Mouse (Mus musculus) forebrain, embryonic 13.5 days (tissue): ENCODE measurements around the gene March10. TPM values are rescaled to one million over a fixed set of nuclear protein-coding genes. Genes with fewer than 3 reads are reported as not detected.

Experiments used
- ATAC-seq: fragments of 200-750 bp; cut with Nextera tagmentation; 2 replicates; pipeline ENCODE4 v1.8.0; 2017
- H3K27ac ChIP-seq: fragments of 300-500 bp; sonication (generic); 2 replicates; pipeline ENCODE4 v1.5.1; 2015; ENCODE audit warnings: inconsistent platforms, mild to moderate bottlenecking, moderate library complexity
- H3K27me3 ChIP-seq: fragments of 300-500 bp; sonication (generic); 2 replicates; pipeline ENCODE4 v1.6.1; 2015; ENCODE audit warnings: mild to moderate bottlenecking, inconsistent platforms
- H3K36me3 ChIP-seq: fragments of 300-500 bp; sonication (generic); 2 replicates; pipeline ENCODE4 v1.6.1; 2015; ENCODE audit warnings: mild to moderate bottlenecking, inconsistent platforms; ENCODE audit not compliant: poor library complexity, severe bottlenecking
- H3K4me1 ChIP-seq: fragments of 300-500 bp; sonication (generic); 2 replicates; pipeline ENCODE4 v1.6.1; 2015; ENCODE audit warnings: inconsistent platforms
- H3K4me2 ChIP-seq: fragments of 300-500 bp; sonication (generic); 2 replicates; pipeline ENCODE4 v1.6.1; 2015; ENCODE audit warnings: inconsistent platforms, mild to moderate bottlenecking, moderate library complexity
- H3K4me3 ChIP-seq: fragments of 300-500 bp; sonication (generic); 2 replicates; pipeline ENCODE4 v1.5.1; 2015; ENCODE audit warnings: mild to moderate bottlenecking, inconsistent platforms
- H3K9ac ChIP-seq: fragments of 300-500 bp; sonication (generic); 2 replicates; pipeline ENCODE4 v1.6.1; 2015; ENCODE audit warnings: mild to moderate bottlenecking, inconsistent platforms
- H3K9me3 ChIP-seq: fragments of 300-500 bp; sonication (generic); replicated peaks from 2 replicates; pipeline ENCODE4 v1.6.1; 2016; ENCODE audit warnings: inconsistent platforms
- WGBS: fragments of 180-500 bp; shearing (Covaris S2); methylation state at CpG from one replicate; pipeline ENCODE4 v1.1.7; 2015; 5-methylcytosine and 5-hydroxymethylcytosine counted together
- polyA plus RNA-seq: library from polyadenylated mRNA; unstranded; fragments of >200 nt; fragmentation: Nextera tagmentation; extraction: Ambion mirVana; gene quantifications from 2 replicates; pipeline ENCODE4 v1.2.1, GENCODE M21; 2015

March10 gene
- polyA plus RNA-seq, 1 experiment from 2014 or later, result not detected

DNA sequence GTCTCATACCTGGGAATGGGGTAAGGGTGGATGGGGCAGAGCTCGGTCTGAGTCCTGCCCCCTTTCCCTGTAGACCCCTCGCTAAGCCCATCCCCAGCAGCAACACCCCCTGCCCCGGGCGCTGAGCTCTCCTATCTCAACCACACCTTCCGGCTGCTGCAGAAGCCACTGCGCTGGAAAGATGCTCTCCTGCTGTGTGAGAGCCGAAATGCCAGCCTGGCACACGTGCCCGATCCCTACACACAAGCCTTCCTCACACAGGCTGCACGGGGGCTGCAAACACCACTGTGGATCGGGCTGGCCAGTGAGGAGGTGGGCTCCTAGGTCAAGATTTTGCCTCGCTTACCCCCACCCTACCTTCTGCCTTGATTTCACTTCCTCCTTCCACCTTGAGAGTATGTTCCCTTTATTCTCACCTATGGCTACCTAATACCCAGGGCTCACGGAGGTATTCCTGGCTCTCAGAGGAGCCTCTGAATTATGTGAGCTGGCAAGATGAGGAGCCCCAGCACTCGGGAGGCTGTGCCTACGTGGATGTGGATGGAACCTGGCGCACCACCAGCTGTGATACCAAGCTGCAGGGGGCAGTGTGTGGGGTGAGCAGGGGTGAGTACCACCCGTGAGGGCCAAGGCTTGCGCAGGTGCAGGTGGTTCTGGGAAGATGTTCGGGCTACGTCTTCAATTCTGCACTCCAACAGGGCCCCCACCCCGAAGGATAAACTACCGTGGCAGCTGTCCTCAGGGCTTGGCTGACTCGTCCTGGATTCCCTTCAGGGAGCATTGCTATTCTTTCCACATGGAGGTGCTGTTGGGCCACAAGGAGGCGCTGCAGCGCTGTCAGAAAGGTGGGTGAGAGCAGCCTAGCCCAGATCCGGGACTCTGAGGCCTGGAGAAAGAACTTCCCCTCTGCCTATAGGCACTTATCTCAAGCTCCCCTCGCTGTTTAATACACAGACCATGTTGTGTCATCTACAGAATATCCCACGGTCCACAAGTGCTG, 109.1 kb downstream of the March10 start:
- H3K36me3 ChIP-seq, result peaks cover 7% of the 10 kb centered on the region
- no peaks in the 10 kb centered on the region for H3K9me3 ChIP-seq
- 63% methylated on average over 28 of the region's 28 CpGs for whole genome bisulfite sequencing
- H3K4me1 ChIP-seq, result no peaks in the 10 kb centered on the region
- H3K27me3 ChIP-seq, result no peaks in the 10 kb centered on the region
- ATAC-seq, result peak; percentile 86
- no peak overlapping the region for H3K4me3 ChIP-seq
- H3K4me2 ChIP-seq, result no peak overlapping the region
- H3K27ac ChIP-seq, result no peak overlapping the region
- no peak overlapping the region for H3K9ac ChIP-seq

DNA sequence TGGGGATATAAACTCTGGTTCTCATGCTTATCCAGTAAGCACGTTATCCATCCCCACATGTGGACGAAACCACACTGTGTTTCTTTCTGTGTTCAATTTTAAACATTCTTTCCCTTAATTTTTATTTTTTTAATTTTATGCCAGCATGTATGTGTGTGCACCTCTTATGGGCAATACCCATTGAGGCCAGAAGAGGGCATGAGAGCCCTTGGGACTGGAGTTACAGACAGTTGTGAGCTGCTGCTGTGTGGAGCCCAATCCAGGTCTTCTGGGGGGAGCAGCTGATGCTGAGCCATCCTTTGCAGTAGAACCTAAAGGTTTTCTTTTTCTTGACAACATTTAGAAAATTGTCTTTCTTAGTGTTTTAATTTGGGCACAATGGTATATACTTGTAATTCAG, 111.3 kb downstream of the March10 start:
- H3K9me3 ChIP-seq, result no peaks in the 10 kb centered on the region

DNA sequence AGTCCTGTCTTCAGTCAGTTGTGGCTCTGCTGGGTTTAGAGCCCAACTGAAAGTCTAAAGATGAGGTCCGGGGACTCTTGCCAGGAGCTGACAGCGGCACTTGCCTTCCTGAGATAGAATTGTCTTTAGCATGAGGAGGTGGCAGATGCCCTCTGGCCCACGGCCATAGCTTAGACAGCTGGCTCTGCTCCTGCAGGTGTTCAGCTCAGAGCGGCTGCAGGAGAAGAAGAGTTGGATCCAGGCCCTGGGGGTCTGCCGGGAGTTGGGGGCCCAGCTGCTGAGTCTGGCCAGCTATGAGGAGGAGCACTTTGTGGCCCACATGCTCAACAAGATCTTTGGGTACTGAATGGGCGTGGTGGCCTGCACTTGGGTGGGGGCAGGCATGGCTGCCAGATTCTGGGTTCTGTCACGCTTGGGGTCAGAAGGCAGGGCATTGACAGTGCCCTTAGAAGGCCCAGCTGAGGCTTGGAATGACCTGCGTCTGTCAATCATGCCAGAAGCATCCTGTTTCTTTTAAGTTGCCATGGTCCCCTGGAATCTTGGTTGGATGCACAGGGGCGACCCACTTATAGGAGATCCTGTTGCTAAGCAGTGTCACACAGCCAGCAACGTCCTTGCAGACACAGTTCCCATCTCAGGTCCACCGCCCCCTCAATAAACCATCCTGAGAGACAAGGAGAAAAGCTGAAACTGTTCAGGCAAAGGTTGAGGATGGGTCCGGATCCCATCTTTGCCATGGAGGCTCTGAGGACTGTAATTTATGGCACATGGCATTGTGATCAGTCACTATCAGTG, 117.7 kb downstream of the March10 start:
- Histone ChIP-seq H3K4me1 (peaks cover 6% of the 10 kb centered on the region), H3K9me3 (no peaks in the 10 kb centered on the region), H3K4me3 (no peak overlapping the region), H3K27me3 (no peaks in the 10 kb centered on the region), H3K27ac (no peak overlapping the region), H3K4me2 (no peak overlapping the region), H3K36me3 (peaks cover 13% of the 10 kb centered on the region), H3K9ac (no peak overlapping the region)
- WGBS, result 82% methylated on average over 12 of the region's 12 CpGs
- no peak for ATAC-seq

More for the DNA sequence above, 111.3 kb downstream of the March10 start:
- WGBS, result 81% methylated on average over 2 of the region's 2 CpGs
- Histone ChIP-seq H3K27me3 (no peaks in the 10 kb centered on the region), H3K9ac (no peak overlapping the region), H3K36me3 (peaks cover 17% of the 10 kb centered on the region), H3K4me1 (no peaks in the 10 kb centered on the region), H3K4me3 (no peak overlapping the region), H3K27ac (no peak overlapping the region), H3K4me2 (no peak overlapping the region)
- ATAC-seq, result no peak

DNA sequence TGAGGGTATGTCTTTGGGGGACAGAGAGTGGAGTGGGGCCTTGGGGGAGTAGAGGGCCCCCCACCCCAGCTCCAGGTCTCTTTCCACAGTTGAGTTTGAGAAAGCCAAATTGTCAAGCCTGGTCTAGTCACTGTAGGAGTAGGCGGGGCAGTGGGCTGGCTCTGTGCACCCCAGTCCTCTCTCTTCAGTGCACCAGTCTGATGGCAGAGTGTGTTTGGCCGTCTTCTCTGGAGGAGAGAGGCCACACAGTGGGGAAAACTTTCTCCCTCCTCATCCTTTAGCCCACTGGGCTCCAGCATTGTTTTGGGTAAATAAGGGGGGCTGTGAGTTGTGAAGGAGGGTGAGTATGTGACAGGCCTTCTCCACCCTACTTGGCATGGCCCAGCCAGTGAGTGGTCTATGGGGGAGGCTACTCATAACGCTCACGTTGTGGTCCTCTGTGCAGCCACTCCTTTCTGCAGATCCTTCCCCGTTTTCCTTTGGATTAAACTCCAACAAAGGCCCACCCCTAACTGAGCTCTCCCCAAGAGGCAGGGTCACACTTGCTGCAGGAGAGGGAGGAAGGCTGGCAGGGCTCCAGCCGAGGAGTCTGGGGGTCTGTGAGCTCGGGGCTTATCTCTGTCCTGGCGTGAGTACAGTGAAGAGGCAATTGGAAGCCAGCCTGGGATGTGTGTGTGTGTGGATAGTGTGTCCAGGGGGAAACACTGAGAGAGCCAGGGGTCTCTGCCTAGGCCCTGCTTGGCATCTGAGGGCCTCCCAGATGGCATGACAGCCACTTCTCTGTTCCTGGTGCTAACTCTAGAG, 122.5 kb downstream of the March10 start:
- Histone ChIP-seq H3K36me3 (no peaks in the 10 kb centered on the region), H3K27me3 (no peaks in the 10 kb centered on the region), H3K27ac (peak overlapping the region; percentile 59), H3K4me1 (peaks cover 18% of the 10 kb centered on the region), H3K4me3 (no peak overlapping the region), H3K4me2 (no peak overlapping the region), H3K9me3 (no peaks in the 10 kb centered on the region), H3K9ac (no peak overlapping the region)
- ATAC-seq, result no peak
- WGBS, result 42% methylated on average over 8 of the region's 8 CpGs

DNA sequence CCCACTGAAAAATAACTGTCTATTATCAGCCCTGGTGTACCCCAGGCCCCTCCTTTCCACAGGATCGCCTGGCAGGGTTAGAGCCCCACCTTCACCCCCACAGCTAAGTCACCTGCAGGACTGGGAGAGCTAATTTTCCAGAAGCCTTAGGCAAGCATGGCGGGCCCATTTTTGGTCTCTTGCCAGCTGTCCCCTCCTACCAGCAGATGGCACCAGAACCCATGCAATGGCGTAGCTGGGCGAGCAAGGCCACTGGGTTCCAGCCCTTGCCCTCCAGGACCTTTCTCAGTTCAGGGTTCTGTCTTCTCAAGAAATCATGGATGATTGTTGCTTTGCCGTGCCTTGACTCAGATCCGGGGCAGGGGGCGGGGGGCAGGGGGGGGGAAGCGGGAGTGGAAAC, 124.1 kb downstream of the March10 start:
- WGBS, result 63% methylated on average over 8 of the region's 8 CpGs
- ATAC-seq, result peak; percentile 25; the same call in 1 of the 2 replicates
- Histone ChIP-seq H3K4me3 (no peak overlapping the region), H3K4me1 (peaks cover 18% of the 10 kb centered on the region), H3K36me3 (peaks cover 7% of the 10 kb centered on the region; the same call in 1 of the 2 replicates), H3K4me2 (no peak overlapping the region), H3K9ac (no peak overlapping the region), H3K9me3 (no peaks in the 10 kb centered on the region), H3K27ac (no peak overlapping the region), H3K27me3 (no peaks in the 10 kb centered on the region)

DNA sequence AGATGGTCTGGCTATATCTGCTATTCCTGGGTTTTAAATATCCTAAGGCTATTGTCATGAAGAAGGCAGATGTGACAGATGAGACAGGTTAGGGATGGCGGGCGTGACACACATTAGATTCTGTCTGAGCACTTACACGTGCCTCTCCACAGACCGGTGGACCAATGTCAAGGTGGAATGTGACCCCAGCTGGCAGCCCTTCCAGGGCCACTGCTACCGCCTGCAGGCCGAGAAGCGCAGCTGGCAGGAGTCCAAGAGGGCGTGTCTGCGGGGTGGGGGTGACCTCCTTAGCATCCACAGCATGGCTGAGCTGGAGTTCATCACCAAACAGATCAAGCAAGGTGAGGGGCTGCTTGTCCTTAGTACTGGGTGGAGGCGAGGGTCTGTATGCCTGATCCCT, 124.8 kb downstream of the March10 start:
- Histone ChIP-seq H3K4me2 (no peak overlapping the region), H3K4me3 (no peak overlapping the region), H3K4me1 (peaks cover 18% of the 10 kb centered on the region), H3K9me3 (no peaks in the 10 kb centered on the region), H3K27me3 (no peaks in the 10 kb centered on the region), H3K36me3 (peaks cover 7% of the 10 kb centered on the region; the same call in 1 of the 2 replicates), H3K9ac (no peak overlapping the region), H3K27ac (no peak overlapping the region)
- no peak for ATAC-seq
- 48% methylated on average over 10 of the region's 10 CpGs for WGBS

DNA sequence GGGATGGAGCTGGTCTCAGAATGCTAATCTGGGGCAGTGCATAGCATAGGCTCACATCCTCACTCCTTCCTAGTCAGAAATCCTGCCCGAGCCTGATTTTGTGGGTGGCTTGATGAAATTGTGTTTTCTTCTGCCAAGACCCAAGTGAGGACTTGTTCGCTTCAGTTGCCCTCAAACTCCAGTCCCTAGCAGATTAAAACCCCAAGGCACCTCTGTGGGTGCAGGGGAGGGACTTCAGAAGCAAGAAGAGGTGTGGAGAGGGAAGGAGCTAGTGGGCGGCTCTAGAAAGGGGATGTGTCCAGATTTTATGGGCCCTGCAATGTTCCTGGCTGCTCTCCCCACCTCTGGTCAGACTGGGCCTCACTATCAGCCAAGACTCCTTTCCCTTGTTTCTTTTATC, 125.4 kb downstream of the March10 start:
- H3K27me3 ChIP-seq, result no peaks in the 10 kb centered on the region
- no peak overlapping the region for H3K4me3 ChIP-seq
- peaks cover 7% of the 10 kb centered on the region; the same call in 1 of the 2 replicates for H3K36me3 ChIP-seq
- H3K9ac ChIP-seq, result no peak overlapping the region
- H3K4me2 ChIP-seq, result no peak overlapping the region
- WGBS, result 90% methylated on average over 3 of the region's 3 CpGs
- peaks cover 18% of the 10 kb centered on the region for H3K4me1 ChIP-seq
- no peak overlapping the region for H3K27ac ChIP-seq
- ATAC-seq, result no peak
- no peaks in the 10 kb centered on the region for H3K9me3 ChIP-seq

DNA sequence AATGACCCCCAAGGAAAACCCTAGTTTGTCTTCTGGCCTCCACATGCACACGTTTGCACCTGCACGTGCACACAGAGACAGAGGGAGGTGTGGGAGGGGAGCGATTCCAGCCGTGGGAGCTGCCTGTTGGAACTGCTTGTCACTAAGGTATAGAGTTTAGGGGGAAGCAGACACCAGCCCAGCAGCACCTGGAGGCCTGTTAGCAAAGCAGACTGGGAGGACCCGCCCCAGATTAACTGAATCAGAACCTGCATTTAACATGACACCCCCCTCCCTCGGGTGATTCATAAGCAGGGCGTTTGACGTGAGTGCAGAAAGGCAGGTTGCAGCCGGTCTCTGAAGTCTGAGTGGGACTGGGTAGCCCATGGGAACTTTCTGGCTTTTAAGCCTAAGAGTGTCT, 126.6 kb downstream of the March10 start:
- H3K9ac ChIP-seq, result no peak overlapping the region
- no peaks in the 10 kb centered on the region for H3K27me3 ChIP-seq
- H3K4me1 ChIP-seq, result peaks cover 18% of the 10 kb centered on the region
- H3K4me3 ChIP-seq, result no peak overlapping the region
- H3K9me3 ChIP-seq, result no peaks in the 10 kb centered on the region
- no peak overlapping the region for H3K4me2 ChIP-seq
- 80% methylated on average over 9 of the region's 9 CpGs for WGBS
- H3K36me3 ChIP-seq, result peaks cover 7% of the 10 kb centered on the region; the same call in 1 of the 2 replicates
- H3K27ac ChIP-seq, result no peak overlapping the region
- no peak for ATAC-seq

DNA sequence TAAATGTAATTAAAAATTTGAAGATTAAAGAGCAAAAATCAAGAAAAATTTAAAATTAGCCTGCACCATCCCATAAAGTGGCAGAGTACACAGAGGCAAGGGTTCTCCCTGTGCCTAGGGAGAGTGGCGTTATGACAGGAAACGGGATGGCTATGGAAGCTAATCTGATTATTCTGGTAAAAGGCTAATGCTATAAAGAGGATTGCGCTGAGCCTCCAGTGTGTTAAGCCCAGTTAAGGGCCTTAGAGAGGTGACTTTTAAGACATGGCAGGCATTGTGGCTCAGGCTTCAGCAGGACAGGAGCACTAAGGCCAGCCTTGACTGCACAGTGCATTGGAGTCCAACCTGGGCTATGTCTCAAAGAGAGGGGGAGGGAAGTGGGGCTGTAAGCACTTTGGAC, 129.4 kb downstream of the March10 start:
- H3K4me1 ChIP-seq, result peaks cover 7% of the 10 kb centered on the region
- H3K4me2 ChIP-seq, result no peak overlapping the region
- no peak for ATAC-seq
- H3K27me3 ChIP-seq, result no peaks in the 10 kb centered on the region
- no peak overlapping the region for H3K27ac ChIP-seq
- no peaks in the 10 kb centered on the region for H3K9me3 ChIP-seq
- no peak overlapping the region for H3K4me3 ChIP-seq
- no peak overlapping the region for H3K9ac ChIP-seq
- peaks cover 7% of the 10 kb centered on the region; the same call in 1 of the 2 replicates for H3K36me3 ChIP-seq
- 81% methylated on average over 3 of the region's 3 CpGs for WGBS

DNA sequence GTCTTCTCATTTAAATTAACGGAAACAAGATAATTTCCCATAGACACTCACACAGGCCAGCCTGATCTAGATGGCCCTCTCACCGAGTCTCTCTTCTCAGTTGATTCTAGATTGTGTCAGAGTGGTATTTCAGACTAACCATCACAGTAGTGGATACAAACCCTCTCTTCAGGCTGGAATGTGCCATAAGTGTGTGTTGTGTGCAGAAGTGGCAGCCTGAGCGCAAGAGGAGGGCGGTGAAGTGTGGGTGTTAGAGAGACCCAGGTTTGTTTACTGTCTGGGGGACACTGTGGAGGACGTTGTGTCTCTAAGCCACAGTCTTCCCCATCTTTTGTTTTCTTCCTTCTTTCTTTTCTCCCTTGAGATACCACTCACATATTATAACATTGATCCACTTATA, 133.0 kb downstream of the March10 start:
- ATAC-seq, result no peak
- H3K4me1 ChIP-seq, result no peaks in the 10 kb centered on the region
- peaks cover 13% of the 10 kb centered on the region; the same call in 1 of the 2 replicates for H3K36me3 ChIP-seq
- peaks cover 4% of the 10 kb centered on the region; the same call in 1 of the 2 replicates for H3K9me3 ChIP-seq
- no peak overlapping the region for H3K4me2 ChIP-seq
- H3K4me3 ChIP-seq, result no peak overlapping the region
- H3K9ac ChIP-seq, result no peak overlapping the region
- no peaks in the 10 kb centered on the region for H3K27me3 ChIP-seq
- WGBS, result 89% methylated on average over 5 of the region's 5 CpGs
- H3K27ac ChIP-seq, result no peak overlapping the region

DNA sequence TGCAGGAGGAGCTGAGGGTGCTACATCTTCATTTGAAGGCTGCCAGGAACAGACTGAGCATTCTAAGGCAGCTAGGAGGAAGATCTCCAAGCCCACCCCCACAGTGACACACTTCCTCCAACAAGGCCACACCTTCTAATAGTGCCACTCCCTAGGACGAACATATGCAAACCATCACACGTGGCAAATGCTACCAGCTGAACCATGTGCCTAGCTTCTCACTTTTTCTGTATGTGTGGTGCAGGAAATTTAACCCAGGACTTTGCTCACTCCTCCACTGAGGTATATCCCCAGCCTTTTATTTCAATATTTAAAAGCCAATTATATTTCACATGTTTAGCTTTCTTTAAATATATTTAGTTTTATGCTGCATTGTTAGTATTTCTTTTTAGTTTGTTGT, 135.4 kb downstream of the March10 start:
- H3K27me3 ChIP-seq, result no peaks in the 10 kb centered on the region
- H3K36me3 ChIP-seq, result peaks cover 6% of the 10 kb centered on the region; the same call in 1 of the 2 replicates
- WGBS, result 84% methylated on average over 2 of the region's 2 CpGs
- ATAC-seq, result no peak
- no peaks in the 10 kb centered on the region for H3K4me1 ChIP-seq
- no peak overlapping the region for H3K9ac ChIP-seq
- peaks cover 4% of the 10 kb centered on the region; the same call in 1 of the 2 replicates for H3K9me3 ChIP-seq
- no peak overlapping the region for H3K4me3 ChIP-seq
- H3K4me2 ChIP-seq, result no peak overlapping the region
- H3K27ac ChIP-seq, result no peak overlapping the region
